Mouse (Mus musculus) frontal cortex, postnatal 36 days (tissue): Measurements from ENCODE around the gene Nelfa.
A peak's percentile ranks its signal among the peaks of the same experiment; 100 is the strongest.
"Not testable (repeated sequence)": the region's sequence is repeated elsewhere in the genome, so short reads cannot be mapped to it uniquely, and the experiment has no call there.

Experiments used
- DNase-seq, 2 experiments: peaks; one replicate each; pipeline ENCODE4 v3.0.0; 2022; ENCODE audit warnings: low spot score in 2 of 2

Gene Nelfa

DNA sequence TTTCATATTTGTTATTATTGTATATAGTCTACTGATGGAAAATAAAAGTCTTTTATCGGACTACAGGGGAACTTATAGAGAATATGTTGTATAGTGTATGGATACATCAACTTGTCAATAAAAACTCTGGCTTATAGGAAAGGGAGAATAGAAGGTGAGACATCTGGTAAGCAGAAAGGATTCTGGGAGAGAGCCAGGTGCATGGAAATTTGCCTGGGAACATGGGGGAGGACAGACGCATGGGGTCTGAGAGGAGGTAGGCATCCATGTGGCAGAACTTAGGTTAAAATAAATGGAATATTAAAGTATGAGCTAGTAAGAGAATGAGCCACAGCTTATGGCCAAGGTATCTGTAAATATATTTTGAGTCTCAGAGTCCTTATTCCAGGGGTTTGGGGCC is 16.2 kb downstream of the Nelfa start:
- no peak for DNase-seq

DNA sequence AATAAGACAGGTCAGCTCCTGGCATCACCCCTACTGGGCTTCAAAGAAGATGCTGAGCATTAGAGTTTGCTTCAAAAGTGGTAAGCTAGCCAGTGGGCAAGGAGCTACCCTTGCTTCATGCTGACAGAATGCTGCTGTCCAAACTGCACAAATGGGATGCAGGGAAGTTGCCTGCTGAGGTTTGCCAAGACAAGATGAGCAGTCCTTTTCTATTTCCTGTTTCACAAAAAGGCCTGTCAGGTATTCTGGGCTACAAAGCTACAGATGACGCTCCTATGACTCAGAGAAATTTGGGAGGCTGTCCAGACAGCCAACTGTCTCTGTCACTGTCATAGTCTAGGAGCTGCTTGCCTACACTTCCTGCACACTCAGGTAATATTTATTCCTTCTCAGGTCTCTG is 16.7 kb downstream of the Nelfa start:
- DNase-seq: peak in 1 of 2 experiments; percentile 48

DNA sequence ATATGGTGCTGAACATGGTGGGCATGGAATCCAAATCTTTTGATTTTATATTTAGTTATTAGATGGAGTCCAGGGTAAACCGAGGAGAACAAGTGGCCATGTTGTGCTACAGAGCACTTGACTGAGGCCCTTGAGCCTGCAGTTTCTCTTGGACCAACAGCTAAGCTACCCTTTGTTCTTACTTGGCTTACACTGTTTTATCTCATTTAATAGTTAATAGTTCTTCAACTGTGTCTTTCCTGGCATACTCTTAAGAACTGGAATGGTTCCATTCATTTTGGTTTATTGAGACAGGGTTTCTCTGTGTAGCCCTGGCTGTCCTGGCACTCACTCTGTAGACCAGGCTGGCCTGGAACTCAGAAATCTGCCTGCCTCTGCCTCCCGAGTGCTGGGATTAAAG is 19.6 kb downstream of the Nelfa start:
- DNase-seq: not testable (repeated sequence)

DNA sequence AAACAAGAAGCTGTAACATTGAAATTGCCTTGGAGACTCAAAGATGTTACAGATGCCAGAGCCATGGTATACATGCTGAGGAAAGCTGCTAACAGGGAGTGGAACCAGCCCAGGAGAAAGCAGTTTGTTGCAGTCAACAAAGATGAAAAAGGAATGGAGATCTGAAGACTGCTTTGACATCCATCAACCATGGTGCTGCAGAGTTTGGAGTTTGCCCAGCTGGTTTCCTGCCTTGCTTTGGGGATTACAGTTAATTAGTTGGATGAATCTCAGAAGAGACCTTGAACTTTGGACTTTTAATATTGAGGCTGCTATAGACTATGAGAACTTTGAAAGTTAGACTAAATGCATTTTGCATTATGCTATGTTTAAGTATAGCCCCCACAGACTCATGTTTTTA is 21.2 kb downstream of the Nelfa start:
- DNase-seq: not testable (repeated sequence)

DNA sequence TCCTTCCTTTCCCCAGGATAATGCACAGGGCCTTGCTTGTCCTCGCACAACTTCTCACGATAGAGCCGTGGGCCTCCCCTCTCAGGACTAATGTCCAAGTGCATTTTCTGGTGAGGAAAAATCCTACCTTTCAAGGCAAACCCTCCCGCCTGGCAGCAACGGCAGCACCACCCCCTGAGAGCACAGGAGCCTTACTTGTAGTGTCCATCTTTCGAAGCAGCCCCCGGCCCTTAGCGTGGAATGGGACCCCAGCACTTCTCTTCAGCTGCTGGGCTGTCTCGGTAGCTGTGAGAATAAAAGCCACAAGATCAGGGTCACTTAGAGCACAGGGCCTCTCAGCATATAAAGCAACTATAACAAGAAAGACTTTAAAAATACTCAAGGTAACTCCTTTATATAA is 33.0 kb downstream of the Nelfa start:
- no peak for DNase-seq

DNA sequence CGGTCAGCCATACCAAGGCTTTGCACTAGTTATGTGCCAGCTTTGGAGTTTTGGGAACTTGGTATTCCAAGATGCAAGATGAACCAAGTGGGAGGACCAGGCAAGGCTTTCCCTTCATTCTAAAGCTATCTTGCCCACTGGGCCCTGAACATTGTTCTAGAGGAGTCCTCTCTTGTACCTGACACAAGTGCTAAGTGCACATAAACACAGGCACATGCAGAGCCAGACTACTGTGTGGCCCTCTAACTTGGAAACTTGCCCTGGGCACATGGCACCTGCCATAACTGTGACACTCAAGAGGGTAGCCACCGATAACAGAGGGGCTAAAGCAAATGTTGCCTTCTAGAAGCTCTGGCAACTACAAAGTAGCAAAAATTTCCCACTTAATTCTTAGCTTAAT is 33.5 kb downstream of the Nelfa start:
- DNase-seq: no peak

DNA sequence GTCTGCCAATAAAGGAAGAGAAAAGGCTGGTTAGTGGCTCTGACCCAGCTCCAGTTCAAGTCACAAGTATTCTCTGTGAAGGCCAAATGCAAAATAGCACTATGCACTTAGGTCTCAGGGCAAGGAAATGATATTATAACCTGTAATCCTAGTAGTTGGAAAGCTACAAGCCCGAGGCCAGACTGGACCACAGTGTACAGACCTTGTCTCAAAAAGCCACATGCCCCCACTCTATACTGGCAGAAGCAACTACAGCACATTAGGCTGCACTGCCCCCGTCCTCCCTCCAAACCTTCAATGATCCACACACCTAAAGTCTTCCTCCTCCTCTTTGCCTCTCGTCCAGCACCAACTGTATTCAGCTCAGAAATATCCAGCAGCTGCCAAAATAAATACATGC is 34.9 kb downstream of the Nelfa start:
- no peak for DNase-seq

DNA sequence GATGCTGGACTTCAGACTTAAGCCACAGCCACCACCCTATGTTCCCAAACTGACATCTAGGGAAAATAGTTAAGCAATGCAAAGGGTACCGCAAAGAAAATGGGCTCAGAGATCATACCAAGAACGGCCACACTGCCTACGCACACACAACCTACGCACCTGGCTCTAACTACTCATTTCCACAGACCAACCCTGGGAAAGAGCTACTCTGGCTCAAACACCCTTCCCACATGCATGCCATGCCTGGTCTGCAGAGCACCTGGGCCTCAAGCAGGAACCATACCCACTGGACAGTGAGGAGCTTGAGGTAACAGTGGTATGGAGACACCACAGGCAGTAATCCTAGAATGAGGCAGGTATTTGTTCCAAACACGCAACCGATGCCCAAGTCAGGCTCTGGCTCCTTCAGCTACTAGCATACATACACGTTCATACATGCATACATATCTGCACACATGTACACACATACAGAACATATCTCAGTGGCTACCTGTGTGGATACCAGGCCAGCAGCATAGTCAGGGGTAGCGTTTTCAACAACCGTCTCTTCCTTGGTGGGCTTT is 35.4 kb downstream of the Nelfa start:
- no peak for DNase-seq

DNA sequence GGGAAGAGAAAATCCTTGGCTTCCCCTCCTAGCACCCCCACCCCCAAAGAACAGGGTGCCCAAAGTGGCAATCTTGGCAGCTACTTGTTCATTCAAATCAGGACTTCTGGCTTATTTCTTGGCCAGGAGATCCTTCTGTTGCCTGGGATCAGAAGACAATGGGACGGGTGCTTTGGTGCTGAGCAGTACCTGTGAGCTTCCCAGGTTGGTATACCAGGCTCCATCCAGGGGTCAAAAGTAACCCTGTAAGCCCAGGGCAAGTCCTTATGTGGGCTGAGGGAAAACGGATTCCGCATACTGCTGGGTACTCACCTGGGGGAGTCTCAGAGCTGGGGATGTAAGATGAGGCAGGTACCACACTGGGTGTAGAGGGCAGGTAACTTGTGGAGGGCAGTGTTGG is 36.1 kb downstream of the Nelfa start:
- no peak for DNase-seq

DNA sequence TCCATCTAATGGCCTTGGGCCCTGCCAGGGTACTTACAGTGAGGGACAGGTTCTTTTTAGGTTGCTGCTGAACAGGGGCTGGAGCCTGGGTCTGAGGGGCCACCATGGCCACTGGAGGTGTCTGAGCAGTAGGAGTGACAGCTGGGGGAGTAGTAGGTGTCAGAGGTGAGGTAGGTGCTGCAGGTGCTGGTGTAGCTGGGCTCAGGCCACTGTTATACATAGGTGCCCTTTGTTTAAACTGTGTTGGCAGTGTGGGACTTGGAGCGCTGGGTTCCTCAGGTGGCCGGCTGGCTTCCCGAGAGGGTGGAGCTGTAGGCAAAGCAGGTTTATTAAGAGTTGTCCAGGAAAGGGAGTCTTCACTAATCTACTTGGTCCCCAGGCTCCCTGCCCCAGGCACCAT is 37.0 kb downstream of the Nelfa start:
- no peak for DNase-seq

DNA sequence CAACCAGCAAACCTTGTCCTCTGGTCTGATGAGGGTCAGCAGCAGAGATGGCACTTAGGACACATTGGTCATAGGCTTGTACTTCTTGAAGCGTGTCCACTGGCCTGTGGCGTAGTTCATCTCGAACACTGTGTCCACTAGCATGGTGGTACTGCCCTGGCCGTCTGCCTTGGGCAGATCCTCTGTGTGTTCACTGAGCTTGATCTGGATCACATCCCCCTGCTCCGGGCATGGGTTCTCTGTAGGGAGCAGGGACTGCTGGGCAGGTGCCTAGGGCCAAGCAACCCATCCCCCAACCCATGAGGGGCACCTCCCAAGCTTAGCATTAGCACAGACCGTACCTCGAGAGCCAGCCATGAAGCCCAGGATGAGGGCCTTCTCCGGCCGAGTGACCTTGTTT is 37.5 kb downstream of the Nelfa start:
- no peak for DNase-seq

DNA sequence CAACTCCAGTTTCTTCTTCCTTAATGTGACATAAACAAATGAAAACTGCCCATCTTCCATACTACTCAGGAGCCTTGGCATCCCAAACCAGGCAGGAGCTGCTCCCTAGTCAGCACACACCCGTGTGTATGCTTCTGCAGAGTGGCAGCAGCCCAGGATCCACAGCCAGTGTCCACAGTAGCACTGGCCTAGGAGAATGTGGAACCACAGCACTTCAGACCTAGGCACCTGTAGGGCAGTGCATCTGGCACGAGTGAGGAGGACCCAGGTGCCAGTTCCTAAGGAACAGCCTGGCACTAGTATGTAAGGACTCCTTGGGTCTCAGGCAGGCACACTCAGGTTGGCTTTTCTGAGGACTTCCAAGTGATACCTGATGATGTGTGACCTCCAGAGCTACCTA is 39.1 kb downstream of the Nelfa start:
- DNase-seq: no peak

DNA sequence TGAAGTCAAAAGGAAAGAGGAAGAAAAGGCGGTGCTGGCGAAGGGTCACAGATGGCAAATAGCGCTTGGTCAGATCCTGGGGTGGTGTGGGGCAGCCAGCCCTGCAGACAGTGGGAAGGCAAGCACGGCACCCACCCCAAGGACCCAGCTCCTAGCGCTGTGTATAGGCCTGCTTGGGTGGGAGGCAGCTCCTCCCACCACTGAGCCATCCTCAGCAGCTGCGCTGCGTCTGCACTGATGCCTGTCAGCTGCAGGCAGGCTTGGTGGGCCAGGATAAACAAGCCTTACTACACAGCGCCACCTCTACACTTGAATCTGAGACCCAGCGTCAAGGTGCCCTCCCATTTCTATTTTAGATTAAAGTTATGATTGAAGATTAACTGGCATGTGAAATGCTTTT is 41.1 kb downstream of the Nelfa start:
- DNase-seq: no peak

DNA sequence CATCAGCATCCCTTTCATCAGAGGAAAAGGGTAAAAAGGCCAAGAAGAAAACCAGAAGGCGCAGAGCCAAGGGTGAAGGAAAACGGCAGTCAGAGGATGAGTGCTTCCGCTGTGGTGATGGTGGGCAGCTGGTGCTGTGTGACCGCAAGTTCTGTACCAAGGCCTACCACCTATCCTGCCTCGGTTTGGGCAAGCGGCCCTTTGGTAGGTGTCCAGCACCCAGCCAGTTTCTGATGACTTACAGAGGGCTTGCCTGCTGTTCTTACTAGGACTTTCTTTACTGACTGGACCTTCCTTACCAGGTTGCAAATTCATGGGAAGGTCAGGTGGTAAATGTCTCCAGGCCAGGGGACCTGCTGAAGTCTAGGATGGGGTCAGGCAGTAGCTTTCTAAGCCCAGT is 42.8 kb downstream of the Nelfa start:
- no peak for DNase-seq

DNA sequence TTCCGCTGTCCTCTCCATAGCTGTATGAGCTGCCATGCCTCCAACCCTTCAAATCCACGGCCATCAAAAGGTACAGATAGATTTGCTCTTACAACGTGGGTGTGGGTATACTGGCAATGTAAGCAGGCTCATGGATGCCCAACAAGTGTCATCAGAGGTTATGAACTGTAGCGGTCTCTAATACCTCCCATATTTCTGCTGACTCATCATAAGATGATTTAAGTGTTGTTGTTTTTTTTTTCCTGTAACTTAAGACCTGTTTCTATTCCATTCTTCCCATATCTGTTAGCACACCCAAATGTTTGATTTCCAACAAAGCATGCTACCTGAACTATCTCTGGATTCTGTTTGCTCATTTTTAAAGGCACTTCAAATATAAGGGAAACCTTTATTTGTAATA is 55.1 kb downstream of the Nelfa start:
- no peak for DNase-seq

DNA sequence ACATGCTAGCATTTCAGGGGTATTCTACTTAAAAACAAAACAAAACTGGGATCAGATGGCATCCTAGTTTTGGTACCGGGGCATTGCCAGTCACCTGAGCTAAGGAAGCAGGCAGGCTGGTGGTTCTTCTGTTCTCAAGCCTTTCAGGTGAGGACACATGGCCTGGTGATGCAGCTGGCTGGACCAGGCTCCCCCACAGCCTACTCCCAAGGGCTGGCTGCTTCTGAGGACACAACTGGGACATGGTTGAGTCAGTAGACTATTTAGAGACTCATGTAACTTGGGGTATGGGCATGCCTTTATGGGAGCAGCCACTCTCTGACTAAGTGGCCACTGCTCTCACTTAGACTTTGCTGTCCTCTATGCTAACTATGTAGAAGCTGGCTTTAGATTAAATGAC is 60.7 kb downstream of the Nelfa start:
- no peak for DNase-seq

DNA sequence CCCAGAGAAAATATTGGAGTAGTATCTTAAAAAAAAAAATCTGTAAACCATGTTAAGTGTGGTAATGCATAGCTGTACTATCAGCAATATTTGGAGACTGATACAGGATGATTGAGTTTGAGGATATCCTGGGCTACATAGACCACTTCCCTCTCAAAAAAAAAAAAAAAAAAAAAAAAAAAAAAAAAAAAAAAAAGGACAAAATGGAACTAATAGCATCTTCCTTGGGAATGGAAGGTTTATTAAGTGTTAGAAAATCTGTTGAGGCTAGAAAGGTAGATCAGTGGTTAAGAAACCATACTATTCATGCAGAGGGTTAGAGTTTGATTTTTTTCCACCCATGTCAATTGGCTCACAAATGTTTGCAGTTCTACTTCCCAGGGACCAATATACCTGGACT is 78.5 kb downstream of the Nelfa start:
- no peak for DNase-seq

DNA sequence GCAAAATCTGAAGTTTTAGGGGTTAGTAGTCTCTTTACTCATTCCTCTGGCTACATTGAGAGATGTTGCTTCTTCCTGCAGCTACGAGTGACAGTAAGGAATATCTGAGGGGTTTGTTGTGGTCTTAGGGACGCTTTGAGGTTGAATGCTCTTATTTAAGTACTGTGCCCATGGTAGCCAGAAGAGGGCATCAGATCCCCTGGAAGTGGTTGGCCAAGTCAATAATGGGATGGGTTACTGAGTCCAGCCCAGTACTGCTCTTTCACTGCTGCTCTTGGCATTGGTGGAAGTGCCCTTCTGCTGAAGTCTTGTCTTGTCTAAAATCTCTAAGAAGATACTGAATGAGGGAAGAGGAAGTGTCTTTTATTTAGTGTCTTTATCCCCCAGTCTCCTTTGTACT is 82.2 kb downstream of the Nelfa start:
- DNase-seq: no peak

DNA sequence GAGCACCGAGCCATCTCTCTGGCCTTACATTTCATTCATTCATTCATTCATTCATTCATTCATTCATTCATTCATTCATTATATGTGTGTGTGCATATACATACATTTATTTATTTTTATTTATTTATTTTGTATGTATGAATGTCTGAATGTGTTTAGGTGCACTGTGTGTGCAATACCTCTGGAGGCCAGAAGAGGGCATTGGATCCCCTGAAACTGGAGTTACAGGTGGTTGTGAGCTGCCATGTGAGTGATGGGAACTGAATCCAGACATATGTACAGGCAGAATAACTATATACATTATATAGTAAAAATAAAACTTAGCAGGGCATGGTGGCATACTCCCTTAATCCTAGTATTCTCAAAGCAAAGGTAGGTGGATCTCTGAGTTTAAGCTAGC is 83.1 kb downstream of the Nelfa start:
- no peak for DNase-seq

DNA sequence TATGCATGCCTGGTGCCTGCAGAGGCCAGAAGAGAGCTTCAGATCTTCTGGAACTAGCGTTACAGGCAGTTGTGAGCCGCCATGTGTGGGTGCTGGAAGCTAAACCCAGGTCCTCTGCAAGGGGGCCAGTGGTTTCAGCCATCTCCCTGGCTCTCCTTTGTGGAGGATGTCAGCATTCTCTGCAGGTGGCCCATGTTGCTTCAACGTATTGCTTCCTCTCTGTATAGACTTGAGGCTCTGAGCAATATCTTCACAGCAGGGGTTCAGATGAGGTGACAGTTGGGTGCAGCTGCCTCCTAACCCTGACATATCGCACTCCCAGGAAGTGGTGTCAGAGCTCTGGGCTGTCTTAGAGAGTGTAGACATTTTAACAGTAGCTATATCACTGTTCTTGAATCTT is 84.7 kb downstream of the Nelfa start:
- no peak for DNase-seq
